Comparison of ENCODE assay signal across 8 mouse cellular contexts in genomic region chr5:74943737-74944403, GRCm38 (mm10).
DNase-seq lines count a peak whose midpoint lies in the region; ATAC-seq and TF ChIP-seq lines count a peak whose summit lies in the region.

No protein-coding gene starts in this region.

- peak; percentile 73 for ATAC-seq in hindbrain, embryonic 12.5 days (ENCODE audit: low FRiP score)
- ATAC-seq in lung, postnatal 0 days, result peak; percentile 94

- peak; percentile 41; the same call in 1 of the 2 replicates for TF ChIP-seq EP300 in lung, postnatal 0 days (IDR thresholded peaks at IDR 0.05)

- H3K27me3 ChIP-seq in hindbrain, embryonic 12.5 days, result peaks cover 56% of the 10 kb centered on the region
- no peaks in the 10 kb centered on the region for H3K27me3 ChIP-seq in lung, postnatal 0 days (replicated peaks; ENCODE audit: insufficient read depth, low read length)

- peak; percentile 80 for DNase-seq in MEL-GATA-1-ER (ENCODE audit: extremely low read depth, low read depth)
- peak; percentile 76 for DNase-seq in cerebellum, adult 9-10 months
- peak; percentile 77 to 78 for DNase-seq in frontal cortex, postnatal 14 days (ENCODE audit: low spot score in 2 of 2)
- DNase-seq in layer of hippocampus, postnatal 10 days (ENCODE audit: low spot score in 2 of 2), result peak; percentile 88 to 89
- peak; percentile 96 for DNase-seq in lung, postnatal 0 days (ENCODE audit: low spot score)
- peak; percentile 84 for DNase-seq in ovary, postnatal 14 days (ENCODE audit: low spot score)
- DNase-seq in thymus, postnatal 10 days (ENCODE audit: low spot score in 2 of 2), result peak; percentile 60 to 75

- H3K27ac ChIP-seq in hindbrain, embryonic 12.5 days, result peak overlapping the region; percentile 35; the same call in 1 of the 2 replicates
- peak overlapping the region; percentile 39; the same call in 1 of the 2 replicates for H3K27ac ChIP-seq in lung, postnatal 0 days (ENCODE audit: low read length)

- under 1% methylated on average over 23 of the region's 23 CpGs for WGBS in hindbrain, embryonic 12.5 days
- under 1% methylated on average over 23 of the region's 23 CpGs for WGBS in lung, postnatal 0 days

- H3K9ac ChIP-seq in hindbrain, embryonic 12.5 days, result peak overlapping the region; percentile 51
- H3K9ac ChIP-seq in lung, postnatal 0 days (replicated peaks; ENCODE audit: low read depth), result no peak overlapping the region

- no peaks in the 10 kb centered on the region for H3K36me3 ChIP-seq in hindbrain, embryonic 12.5 days
- no peaks in the 10 kb centered on the region for H3K36me3 ChIP-seq in lung, postnatal 0 days (ENCODE audit: insufficient read depth, low read length)

- peak overlapping the region; percentile 26 for H3K4me3 ChIP-seq in hindbrain, embryonic 12.5 days
- H3K4me3 ChIP-seq in lung, postnatal 0 days (ENCODE audit: low read depth, low read length), result peak overlapping the region; percentile 21; the same call in 1 of the 2 replicates

- no peaks in the 10 kb centered on the region for H3K9me3 ChIP-seq in hindbrain, embryonic 12.5 days (replicated peaks)
- no peaks in the 10 kb centered on the region for H3K9me3 ChIP-seq in lung, postnatal 0 days (ENCODE audit: low read length)

- peak overlapping the region; percentile 53 for H3K4me2 ChIP-seq in hindbrain, embryonic 12.5 days (replicated peaks)
- peak overlapping the region; percentile 51 for H3K4me2 ChIP-seq in lung, postnatal 0 days (replicated peaks; ENCODE audit: low read depth, low read length)

- peak; percentile 96 for TF ChIP-seq CTCF in lung, postnatal 0 days (IDR thresholded peaks at IDR 0.05)

- H3K4me1 ChIP-seq in hindbrain, embryonic 12.5 days, result peaks cover 12% of the 10 kb centered on the region
- H3K4me1 ChIP-seq in lung, postnatal 0 days (ENCODE audit: insufficient read depth, low read depth, low read length), result peaks cover 2% of the 10 kb centered on the region; the same call in 1 of the 2 replicates

Comparison
In these comparisons a context has a peak if more than half of its experiments do, and no peak if none do; other contexts are left out.
1. Peak in every context shown above with its lines: DNase-seq, ATAC-seq, H3K4me3 ChIP-seq and H3K27ac ChIP-seq.